Mouse (Mus musculus) embryo, embryonic 10.5 days (tissue): ENCODE measurements around the gene Shroom1.
A peak's percentile ranks its signal among the peaks of the same experiment; 100 is the strongest.
"Not testable (repeated sequence)": the region's sequence is repeated elsewhere in the genome, so short reads cannot be mapped to it uniquely, and the experiment has no call there.

Source experiments
- DNase-seq: peaks from one replicate; pipeline ENCODE4 v3.0.0-alpha.2; 2015; ENCODE audit warnings: low spot score

The Shroom1 gene

DNA sequence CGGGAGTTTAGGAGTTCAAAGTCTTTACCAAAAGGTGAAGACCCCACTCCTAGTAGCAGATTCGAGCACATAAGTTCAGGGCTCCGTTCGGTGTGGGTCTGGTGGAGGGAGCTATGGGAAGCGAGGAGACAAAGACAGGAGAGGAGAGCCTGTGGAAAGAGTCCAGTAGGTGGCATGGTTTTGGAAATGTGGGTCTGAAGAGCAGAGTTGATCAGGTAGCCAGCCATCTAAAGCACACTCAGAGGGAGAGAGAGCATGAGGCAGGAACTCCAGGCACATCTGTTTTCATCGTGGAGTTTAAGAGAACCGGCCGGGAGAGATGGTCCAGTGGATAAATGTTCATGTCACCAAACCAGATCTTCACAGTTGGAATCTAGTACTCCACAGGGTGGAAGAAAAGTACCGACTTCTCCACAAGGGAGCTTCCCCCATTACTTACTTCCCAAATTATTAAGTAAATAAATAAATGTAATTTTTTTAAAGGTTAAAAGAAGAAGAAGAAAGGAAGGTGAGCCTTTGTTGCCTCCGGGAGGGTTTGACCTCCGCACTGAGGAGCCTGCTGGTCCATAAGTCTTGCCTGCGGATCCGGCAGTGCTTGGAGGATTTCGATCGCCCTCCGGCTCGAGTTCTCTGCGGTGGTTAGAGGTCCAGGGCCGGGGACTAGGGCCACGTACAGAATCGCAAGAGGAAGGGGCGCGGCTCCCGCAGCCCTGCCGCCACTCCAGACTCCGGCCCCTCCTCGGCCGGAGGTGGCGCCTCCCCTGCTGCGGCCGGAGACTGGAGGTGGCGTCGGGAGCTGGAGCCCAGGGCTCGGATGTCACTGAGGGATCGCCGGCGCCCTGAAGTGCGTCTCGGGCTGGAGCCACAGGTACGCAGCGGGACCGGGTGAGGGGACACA lies at the start of gene Shroom1, which contains the start of gene Gm10447:
Shroom1 (plus strand) TSS at position 732 of the 898 bp plus-strand sequence.
Gm10447 (minus strand) TSS at position 637 of the 898 bp plus-strand sequence.
- DNase-seq: peak; percentile 76

DNA sequence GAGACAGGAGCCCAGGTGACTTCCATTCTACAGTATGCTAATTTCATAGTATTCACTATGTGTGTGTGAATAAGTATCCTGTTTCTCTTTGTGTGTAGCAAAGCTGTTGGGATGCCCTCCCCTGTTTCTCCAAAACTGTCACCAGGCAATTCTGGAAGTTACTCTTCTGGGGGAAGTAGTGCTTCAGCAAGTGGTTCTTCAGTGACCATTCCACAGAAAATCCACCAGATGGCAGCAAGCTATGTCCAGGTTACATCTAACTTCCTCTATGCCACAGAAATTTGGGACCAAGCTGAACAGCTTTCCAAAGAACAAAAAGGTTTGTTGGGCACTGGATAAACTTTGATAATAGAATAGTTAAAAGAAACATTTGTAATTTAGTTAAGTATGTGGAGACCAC lies 45.3 kb upstream of the Shroom1 start:
- DNase-seq: peak; percentile 61

DNA sequence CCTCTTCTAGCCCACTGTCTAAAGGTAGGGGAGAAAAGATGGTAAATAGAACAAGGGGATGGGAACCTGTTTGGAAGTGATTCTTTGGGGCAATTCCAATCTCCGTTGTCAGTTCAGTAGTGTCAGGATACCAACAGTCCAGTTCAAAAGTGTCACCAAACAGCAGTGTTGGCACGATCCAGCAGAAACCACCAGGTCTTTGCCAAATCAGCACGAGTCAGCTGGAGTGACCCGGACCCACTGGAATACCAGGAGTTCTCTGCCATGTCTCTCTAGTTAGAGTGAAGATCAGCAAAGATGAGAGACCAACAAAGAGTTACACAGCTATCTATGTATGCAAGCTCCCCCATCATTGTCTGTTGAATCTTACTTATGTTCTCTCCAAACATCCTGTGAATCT lies 43.1 kb upstream of the Shroom1 start:
- no peak for DNase-seq

DNA sequence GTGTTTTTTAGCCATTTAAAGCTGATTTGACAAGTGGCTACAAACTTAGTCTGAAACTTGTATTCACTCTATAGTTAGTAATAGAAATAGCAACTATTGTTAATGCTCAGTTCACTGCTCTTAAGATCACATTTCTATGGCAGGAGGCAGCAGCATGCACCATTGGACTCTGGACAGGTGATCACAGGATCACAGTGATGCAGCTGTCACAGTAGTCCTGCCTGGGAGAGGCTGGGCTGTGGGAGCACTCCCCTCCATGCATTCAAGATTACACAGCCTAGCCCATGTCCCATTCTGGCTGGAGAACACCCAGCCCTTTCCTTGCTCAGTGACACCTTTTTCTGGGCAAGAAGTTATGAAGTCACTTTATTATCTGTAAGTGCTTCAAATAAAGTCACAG lies 39.0 kb upstream of the Shroom1 start:
- no peak for DNase-seq

DNA sequence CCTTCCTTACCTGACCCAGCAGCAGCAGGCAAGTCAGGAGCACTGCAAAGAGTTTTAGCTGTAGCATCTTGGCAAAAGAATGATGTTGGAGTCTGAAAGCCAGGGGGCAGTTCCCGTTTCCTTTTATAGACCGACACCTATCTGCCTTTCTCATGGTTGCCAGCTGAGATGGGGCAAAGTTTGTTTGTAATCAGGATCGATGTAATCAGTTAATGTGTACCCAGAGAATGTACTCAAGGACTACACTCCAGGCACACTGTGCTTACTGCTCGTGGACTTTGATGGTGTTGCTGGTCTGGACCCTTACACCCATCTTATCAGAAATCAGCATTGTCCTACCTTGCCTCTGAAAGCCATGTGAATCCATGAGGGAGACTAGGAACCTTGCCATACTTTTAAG lies 34.0 kb upstream of the Shroom1 start, which contains the start of gene Leap2:
Leap2 (minus strand) TSS at position 135 of the 400 bp plus-strand sequence.
- DNase-seq: no peak

DNA sequence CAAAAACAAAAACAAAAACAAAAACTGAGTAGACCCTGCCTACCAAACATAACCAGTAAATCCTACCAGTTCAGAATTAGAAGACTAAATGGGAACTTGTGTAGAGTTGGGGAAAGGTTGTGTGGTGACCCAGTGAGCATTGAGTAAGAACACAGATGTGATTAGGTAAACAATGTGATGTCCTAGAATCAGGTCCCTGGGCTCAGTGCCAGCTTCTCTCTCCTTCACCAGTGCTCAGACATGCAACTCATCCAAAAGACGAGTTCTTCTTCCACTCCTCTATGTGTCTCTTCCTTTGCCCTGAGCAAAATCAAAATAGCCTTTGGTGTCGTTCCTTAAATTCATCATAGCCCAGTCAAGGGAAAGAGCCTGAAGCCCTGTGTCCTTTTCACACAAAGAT lies 32.2 kb upstream of the Shroom1 start:
- no peak for DNase-seq

DNA sequence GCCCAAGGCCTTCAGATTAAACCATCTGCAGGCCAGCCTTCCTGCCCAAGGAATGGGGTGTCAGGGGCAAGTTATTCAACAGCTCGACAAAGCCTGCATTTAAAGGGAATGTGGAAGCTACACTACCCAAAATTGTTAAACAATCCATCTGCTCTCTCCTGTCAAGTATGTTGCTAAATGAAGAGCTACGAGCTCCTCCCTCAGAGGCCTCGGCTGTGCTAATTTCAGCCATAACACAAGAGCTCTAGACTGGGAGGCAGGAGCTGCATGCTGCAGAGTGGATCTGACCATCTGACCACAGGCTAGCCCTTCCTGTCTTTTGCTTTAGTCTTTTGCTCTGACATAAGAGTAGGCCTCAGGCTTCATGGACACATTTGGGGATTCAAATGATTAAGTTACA lies 31.8 kb upstream of the Shroom1 start:
- no peak for DNase-seq

DNA sequence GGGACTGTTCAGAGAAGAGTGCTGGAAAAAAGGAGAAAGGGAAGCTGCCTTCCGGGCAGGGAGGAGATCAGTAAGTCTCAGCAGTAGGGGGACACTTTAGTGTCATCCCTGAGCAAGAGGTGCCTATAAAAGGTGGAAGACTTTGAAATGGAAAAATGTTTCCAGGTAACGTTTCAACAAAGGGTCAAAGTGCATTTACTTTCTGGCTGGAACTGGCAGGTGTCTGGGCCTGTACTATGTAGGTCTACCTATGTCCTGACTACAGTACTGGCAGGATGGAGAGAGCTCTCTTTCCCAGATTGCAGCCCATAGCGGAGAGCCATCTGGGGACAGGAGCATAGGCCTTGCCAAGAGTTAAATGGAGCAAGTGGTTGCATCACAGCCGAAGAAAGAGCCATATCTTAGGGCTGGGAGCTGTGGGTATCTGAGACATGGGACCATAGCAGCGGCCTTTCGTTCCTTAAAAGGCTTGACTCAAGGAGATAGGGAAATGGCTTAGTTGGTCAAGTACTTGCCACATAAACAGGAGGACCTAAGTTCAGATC lies 31.2 kb upstream of the Shroom1 start:
- no peak for DNase-seq

DNA sequence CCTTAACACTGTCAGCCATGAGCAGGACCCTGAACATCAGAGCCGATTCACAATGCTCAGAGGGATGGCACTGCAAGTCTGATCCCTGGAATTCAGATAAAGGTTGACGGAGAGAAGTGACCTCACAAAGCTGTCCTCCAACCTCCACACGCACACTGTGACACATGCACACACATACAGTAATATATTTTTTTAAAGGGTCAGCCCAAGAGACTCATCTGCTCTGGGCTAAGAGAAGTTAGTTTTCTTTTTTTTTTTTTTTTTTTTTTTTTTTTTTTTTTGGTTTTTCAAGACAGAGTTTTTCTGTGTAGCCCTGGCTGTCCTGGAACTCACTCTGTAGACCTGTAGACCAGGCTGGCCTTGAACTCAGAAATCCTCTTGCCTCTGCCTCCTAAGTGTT lies 30.1 kb upstream of the Shroom1 start:
- not testable (repeated sequence) for DNase-seq

DNA sequence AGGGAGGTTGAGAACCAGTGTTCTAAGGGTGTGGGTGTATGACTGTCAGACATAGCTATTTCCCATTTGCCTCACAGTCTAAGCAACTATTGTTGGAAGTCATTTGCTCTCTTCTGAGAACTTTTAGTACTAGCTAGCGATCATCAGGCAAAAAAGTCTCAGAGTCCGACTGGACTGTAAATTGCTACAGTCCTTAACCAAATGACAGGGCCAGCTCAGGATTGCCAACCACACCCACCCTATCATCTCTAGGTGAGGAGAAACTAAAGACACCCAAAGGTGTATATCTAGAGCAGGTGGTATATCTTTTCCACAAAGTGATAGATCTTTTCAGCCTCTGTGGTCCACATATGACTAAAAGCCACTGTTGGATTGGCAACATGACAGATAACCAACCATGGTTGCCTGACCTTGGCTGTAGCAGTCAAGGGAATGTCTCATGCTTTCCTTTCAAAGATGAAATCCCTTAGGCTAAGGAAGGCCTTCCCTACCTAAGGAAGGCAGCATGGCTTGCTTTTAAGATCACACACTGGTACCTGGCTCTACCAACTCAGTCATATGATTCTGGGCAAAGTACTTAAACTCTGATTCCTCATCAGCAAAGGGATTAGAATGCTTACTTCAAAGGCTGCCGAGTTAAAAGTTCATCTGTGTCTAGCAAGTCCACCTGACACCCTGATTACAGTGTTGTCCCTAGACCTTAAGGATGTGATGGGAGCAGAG lies 28.9 kb upstream of the Shroom1 start:
- DNase-seq: no peak

DNA sequence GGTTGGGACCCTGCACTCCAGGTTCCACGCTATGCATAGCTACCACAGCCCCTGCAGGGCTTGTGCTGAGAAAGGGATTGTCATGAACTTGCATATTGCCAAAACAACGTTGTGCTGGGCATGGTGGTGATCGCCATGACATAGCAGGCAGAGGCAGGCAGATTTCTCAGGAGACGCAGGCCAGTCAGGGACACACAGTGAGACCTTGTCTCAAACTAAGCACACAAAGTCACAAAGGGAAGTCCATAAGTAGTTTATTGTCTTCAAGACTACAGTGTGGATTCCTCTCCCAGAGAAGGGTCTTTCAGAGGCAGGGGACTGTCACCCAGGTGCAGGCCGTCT lies 28.3 kb upstream of the Shroom1 start:
- no peak for DNase-seq

DNA sequence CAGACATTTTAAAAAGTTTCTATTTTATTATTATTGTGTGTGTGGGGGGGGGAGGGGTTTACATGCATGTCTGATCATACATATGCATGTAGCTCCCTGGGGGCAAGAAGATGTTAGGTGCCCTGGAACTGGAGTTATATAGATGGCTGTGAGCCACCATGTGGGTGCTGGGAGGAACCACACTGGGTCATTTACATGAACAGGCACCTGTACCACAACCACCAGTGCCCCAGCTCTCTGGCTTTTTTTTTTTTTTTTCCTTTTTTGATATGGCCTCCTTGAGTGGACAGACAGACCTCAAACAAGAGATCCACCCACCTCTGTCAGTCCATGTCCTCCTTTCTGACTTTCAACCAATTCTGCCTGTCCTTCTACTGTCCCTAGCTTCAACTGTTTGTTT lies 27.8 kb upstream of the Shroom1 start:
- no peak for DNase-seq

DNA sequence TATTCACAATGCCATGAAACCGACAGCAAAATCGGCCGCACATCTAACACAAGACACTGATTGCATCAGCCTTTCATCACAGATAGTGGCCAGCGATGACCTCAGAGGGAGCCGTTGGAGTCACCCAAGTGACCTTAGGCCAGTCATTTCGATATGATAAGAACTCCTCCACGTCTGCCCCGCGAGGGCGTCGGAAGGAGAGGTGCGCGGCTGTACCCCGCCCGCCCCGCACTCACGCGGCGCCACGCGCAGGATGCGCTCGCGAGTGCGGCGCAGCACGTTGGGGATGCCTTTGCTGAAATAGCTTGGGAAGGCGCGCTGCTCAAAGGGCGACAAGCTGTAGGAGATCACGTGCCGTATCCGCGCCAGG lies 26.7 kb upstream of the Shroom1 start:
- peak; percentile 44 for DNase-seq

DNA sequence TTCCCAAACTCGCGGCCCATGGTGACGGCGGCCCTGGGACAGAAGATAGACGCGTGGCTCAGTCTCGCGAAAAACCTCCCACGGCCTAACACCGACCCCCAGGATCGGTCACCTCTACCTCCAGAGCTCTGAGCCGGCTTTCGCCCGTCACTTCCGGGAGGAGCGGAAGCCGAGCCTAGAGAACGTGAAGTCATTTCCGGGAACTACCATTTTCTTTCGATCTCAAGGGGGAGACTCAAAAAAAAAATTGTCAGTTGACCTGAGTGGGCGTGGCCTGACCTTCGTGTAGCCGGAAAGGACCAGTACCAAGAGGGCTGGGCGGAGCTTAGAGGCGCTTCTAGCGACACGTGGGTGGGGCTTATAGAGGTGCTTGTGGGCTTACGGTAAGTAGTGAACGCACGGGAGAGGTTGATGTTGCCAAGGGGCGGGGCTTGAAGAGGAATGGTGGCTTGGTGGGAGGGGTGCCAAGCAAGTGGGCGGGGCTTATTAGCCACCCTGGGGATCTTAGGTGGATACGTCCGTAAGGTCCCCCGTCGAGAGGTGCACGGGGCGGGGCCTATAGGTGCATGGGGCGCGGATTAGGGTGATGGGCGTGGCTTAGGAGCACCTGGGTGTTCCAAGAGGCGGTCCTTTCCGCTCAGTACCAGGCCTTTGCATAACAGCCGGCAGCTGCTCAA lies 26.2 kb upstream of the Shroom1 start, which contains the start of the genes Uqcrq and Gdf9:
Uqcrq (minus strand) TSS at position 162 of the 677 bp plus-strand sequence.
Gdf9 (plus strand) TSS at position 354 of the 677 bp plus-strand sequence.
- peak; percentile 100 for DNase-seq

DNA sequence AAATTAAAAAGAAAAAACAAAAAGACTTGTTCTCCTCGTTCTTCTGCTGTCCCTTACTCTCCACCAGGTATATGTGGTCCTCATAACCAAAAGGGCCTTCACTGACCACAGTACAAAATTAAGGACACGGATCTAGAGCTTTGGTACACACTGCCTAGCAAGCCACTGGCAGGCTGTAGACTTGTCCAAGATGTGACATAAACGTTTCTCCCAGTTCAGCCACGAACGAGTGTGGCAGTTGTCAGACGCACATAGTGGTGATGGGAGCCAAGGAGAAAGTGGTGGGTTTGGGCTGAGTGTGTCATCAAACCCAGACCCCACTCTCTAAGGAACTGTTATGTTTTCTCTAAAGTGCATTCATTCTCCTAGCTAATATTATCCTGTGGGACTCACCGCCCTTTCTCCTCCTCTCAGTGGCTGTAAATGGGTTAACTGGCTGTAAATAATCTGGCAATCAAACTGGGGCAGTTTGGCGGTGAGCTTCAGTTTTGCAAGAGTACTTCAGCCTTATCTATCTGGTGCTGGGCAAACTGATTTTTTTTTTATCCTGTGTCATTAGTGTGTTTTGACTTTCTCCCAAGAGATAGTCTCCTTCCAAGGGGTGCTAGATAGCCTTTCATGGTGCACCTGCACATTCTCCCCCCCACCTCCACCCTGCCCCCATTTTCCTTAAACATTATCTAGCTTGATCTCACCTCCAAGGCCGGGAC lies 25.5 kb upstream of the Shroom1 start:
- DNase-seq: no peak

DNA sequence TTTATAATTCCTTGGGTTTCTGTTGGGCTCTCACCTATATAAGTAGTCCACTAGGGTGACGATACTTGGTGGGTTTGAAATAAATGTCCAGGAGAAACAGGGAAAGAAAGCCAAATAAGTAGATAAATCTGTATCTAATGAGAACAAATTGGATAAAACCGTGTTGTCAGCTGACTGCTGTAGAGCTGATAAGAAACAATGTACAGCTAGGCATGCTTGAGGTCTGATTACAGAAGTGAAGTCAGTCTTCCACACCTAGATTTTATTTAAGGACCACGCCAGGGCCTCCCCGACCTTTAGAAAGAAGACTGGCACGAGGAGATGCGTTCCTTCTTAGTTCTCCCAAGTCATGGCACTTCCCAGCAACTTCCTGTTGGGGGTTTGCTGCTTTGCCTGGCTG lies 23.9 kb upstream of the Shroom1 start:
- DNase-seq: no peak

DNA sequence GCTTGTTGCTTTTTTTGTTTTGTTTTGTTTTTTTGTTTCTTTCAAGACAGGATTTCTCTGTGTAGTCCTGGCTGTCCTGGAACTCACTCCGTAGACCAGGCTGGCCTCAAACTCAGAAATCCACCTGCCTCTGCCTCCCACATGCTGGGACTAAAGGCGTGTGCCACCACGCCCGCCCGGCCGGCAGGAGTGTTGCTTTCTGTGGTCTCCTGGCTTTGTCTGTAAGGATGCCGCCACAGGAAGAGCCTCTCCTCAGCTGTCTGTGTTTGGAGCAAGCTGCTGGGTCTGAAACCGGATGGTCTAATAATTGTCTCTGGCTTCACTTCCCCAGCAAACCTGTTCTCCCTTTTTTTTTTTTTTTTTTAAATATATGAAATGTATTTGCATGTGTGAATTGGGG lies 21.5 kb upstream of the Shroom1 start:
- no peak for DNase-seq

DNA sequence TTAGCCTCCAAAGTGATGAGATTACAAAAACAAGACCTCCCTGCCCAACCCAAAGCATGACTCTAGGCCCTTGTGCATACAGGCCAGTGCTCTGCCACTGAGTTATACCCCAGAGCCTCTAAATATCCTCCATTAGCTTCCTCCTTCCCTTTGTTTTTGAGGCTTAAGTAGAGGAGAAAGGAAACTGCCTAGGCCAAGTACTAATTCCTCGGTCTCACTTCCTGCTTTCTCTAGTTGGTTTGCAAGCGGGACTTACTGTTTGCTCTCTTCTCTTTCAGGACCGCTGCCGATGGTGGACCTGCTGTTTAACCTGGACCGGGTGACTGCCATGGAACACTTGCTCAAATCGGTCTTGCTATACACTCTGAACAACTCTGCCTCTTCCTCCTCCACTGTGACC lies 20.7 kb upstream of the Shroom1 start:
- no peak for DNase-seq

DNA sequence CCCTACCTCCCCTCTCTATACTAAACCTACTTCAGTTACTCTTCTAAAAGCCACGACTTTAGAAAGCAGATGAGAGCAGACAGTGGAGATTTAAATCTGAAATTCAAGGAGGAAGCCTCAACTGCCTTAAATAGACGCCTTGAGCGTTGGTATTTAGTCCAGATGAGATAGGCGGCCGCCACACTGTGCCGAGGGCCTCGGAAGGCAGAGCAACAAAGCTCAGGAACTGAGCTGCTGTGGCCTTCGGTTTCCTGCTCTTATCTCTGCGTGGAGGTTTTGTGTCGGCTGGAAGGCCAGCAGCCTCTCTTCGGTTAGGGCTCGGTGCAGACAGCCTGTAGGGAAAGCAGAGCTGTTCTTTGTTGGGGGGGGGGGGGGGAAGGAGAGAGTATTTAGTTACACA lies 15.1 kb upstream of the Shroom1 start:
- no peak for DNase-seq

DNA sequence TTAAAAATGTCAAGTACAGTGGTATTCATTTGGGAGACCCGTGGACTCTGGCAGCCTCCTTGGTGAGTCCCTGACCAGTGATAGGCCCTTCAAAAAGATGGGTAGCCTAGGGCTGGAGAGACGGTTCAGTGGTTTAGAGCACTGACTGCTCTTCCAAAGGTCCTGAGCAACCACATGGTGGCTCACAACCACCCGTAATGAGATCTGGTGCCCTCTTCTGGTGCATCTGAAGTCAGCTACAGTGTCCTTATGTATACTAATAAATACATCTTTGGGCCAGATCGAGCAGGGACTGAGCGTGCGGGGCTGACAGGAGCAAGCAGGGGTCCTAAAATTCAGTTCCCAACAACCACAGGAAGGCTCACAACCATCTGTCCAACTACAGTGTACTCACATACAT lies 13.1 kb upstream of the Shroom1 start:
- DNase-seq: no peak

DNA sequence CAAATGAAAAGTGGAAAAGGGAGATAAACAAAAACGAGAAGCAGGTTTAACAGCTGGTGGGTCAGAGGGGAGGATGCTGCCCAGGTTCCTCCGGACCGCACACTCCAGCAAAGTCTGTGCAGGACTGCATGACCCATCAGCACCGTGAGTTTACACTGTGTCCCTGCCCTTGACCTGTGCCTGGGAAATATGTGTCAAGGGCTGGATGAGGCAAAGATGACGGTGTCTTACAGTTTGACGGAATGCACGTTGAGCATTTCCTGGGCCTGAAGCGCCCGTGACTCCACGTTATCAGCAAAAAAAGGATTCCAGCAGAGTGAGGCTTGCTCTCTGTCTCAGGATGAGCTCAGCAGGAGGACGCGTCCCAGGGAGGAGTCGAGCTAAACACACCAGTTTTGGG lies 11.4 kb upstream of the Shroom1 start:
- DNase-seq: no peak

DNA sequence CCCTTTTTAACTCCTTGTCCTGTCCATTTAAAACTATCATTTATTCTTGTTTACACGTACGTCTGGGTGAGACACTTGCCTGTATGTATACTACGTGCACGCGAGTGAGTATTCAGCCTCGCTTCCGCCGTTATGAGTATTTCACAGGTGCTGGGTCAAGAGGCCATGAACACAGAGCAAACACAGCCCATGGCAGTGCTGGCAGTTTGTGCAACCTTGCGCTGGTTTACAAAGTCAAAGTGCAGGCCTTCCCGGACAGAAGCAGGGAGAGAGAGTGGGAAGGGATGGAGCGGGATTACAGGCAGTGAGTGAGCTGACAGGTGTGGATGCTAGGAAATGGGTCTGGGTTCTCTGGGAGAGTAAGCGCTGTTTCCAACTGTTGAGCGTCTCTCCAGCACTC lies 10.8 kb upstream of the Shroom1 start:
- DNase-seq: no peak
